Mouse (Mus musculus): ENCODE data around the gene Mrvi1. TPM values are rescaled to one million over a fixed set of nuclear protein-coding genes. Genes with fewer than 3 reads are reported as not detected.

Mrvi1 gene
- polyA plus RNA-seq, 1 experiment from 2014 or later: 6.6 TPM

DNA sequence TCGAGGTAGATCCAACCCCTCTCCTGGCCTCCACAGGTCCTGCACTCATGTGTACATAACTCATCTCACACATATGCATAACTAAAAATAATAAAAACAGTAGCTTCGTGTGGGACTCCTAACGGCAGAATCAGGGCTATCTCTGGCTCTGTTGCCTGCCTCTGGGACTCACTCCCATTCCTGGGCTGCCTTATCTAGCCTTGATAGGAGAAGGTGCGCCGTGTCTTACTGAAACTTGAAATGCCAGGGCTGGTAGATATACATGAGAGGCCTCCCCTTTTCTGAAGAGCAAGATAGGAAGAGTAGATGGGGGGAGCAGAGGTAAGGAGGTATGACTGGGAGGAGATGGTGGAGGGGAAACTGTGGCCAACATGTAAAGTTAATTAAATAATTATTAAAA, 15.4 kb downstream of the Mrvi1 start:
- Histone ChIP-seq H3K4me3 (ENCODE audit: low read depth, low read length) (no peak overlapping the region), H3K9me3 (replicated peaks; ENCODE audit: control insufficient read depth, low read length) (no peaks in the 10 kb centered on the region), H3K4me1 (ENCODE audit: control insufficient read depth, insufficient read depth, low read length) (peaks cover 17% of the 10 kb centered on the region; the same call in 1 of the 2 replicates), H3K4me2 (no peak overlapping the region), H3K9ac (ENCODE audit: low read depth, low read length) (no peak overlapping the region), H3K36me3 (ENCODE audit: control insufficient read depth, insufficient read depth, low read length) (no peaks in the 10 kb centered on the region), H3K27me3 (ENCODE audit: control insufficient read depth, insufficient read depth, low read length) (no peaks in the 10 kb centered on the region), H3K27ac (ENCODE audit: low read depth, low read length) (no peak overlapping the region)
- 52% methylated on average over 5 of the region's 5 CpGs for WGBS (ENCODE audit: insufficient replicate concordance)
- no peak for ATAC-seq (replicated peaks; ENCODE audit: insufficient number of reproducible peaks, low FRiP score, low TSS enrichment)

DNA sequence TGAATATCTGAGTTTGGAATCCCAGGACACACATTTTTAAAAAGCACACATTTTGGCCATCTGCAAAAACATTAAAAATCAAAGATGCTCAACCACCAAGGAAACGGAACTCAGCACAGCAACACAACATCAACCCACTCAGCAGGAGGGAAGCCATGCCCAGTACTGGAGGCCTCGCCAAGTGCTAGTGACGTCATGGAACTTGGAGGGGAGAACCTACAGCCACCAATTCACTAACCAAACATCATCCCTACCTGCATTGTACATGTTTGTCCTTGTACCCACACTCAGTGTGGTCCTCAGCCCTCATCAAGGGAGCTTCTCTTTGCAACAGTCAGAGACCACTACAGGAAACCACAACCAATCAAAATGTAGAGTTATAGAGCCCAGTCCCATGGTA, 16.9 kb downstream of the Mrvi1 start:
- WGBS (ENCODE audit: insufficient replicate concordance): 80% methylated on average over 3 of the region's 3 CpGs
- Histone ChIP-seq H3K9ac (ENCODE audit: low read depth, low read length) (no peak overlapping the region), H3K27ac (ENCODE audit: low read depth, low read length) (no peak overlapping the region), H3K36me3 (ENCODE audit: control insufficient read depth, insufficient read depth, low read length) (no peaks in the 10 kb centered on the region), H3K4me3 (ENCODE audit: low read depth, low read length) (no peak overlapping the region), H3K9me3 (replicated peaks; ENCODE audit: control insufficient read depth, low read length) (no peaks in the 10 kb centered on the region), H3K4me2 (no peak overlapping the region), H3K27me3 (ENCODE audit: control insufficient read depth, insufficient read depth, low read length) (no peaks in the 10 kb centered on the region), H3K4me1 (ENCODE audit: control insufficient read depth, insufficient read depth, low read length) (peaks cover 17% of the 10 kb centered on the region; the same call in 1 of the 2 replicates)
- no peak for ATAC-seq (replicated peaks; ENCODE audit: insufficient number of reproducible peaks, low FRiP score, low TSS enrichment)

DNA sequence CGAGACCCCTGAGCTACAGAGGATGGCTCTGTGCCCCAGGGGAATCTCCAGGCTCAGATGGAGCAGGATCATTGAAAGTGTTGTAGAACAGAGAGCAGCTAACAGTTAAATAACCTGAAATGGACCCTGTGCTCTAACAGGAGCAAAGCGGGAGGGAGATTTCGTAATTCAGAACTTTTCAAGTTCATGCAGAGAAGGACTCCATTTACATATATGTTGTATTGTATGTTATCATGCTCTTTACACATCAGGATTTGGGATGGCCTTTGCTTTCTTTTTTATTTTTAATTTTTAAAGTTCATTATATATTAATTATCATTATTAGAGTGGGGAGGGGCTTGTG, 18.6 kb downstream of the Mrvi1 start:
- Histone ChIP-seq H3K4me1 (ENCODE audit: control insufficient read depth, insufficient read depth, low read length) (peaks cover 12% of the 10 kb centered on the region; the same call in 1 of the 2 replicates), H3K27me3 (ENCODE audit: control insufficient read depth, insufficient read depth, low read length) (no peaks in the 10 kb centered on the region), H3K36me3 (ENCODE audit: control insufficient read depth, insufficient read depth, low read length) (no peaks in the 10 kb centered on the region), H3K4me2 (no peak overlapping the region), H3K9ac (ENCODE audit: low read depth, low read length) (no peak overlapping the region), H3K27ac (ENCODE audit: low read depth, low read length) (no peak overlapping the region), H3K4me3 (ENCODE audit: low read depth, low read length) (no peak overlapping the region), H3K9me3 (replicated peaks; ENCODE audit: control insufficient read depth, low read length) (no peaks in the 10 kb centered on the region)
- no peak for ATAC-seq (replicated peaks; ENCODE audit: insufficient number of reproducible peaks, low FRiP score, low TSS enrichment)
- WGBS (ENCODE audit: insufficient replicate concordance): 77% methylated on average over 3 of the region's 3 CpGs

DNA sequence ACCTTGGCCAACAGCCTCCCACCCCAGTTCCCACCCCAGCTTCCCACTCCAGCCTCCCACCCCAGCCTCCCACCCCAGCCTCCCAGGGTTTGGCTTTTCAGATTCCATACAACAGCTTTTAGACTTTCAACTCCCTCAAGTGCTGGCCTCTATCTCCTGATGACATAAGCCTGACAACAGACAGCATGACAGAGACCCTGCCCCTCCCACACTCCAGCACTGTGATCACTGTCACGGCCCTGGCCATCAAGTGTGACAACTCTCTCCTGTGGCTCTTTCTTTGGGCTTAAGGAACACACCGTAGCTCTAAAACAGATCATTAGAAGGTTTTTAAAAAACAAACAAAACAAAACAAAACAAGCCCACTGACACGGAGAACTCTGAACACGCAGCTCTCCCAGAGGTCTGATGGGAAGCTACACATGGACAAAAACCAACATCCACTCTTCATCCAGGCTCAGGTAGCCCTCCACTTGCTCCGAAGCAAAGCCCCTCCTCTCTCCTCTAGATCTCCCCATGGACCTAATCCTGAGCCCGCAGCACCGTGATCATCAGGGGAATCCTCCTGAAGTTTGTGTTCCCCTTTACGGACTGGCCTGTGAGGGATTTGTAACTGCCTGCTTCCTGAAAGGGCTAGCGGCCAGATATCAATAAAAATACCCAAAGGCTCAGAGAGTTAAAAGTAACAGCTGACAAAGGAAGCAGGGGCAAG, 19.2 kb downstream of the Mrvi1 start:
- H3K9ac ChIP-seq (ENCODE audit: low read depth, low read length): no peak overlapping the region
- H3K4me1 ChIP-seq (ENCODE audit: control insufficient read depth, insufficient read depth, low read length): peaks cover 8% of the 10 kb centered on the region; the same call in 1 of the 2 replicates
- no peaks in the 10 kb centered on the region for H3K36me3 ChIP-seq (ENCODE audit: control insufficient read depth, insufficient read depth, low read length)
- H3K9me3 ChIP-seq (replicated peaks; ENCODE audit: control insufficient read depth, low read length): no peaks in the 10 kb centered on the region
- ATAC-seq (replicated peaks; ENCODE audit: insufficient number of reproducible peaks, low FRiP score, low TSS enrichment): no peak
- WGBS (ENCODE audit: insufficient replicate concordance): 58% methylated on average over 9 of the region's 9 CpGs
- no peaks in the 10 kb centered on the region for H3K27me3 ChIP-seq (ENCODE audit: control insufficient read depth, insufficient read depth, low read length)
- no peak overlapping the region for H3K4me3 ChIP-seq (ENCODE audit: low read depth, low read length)
- no peak overlapping the region for H3K4me2 ChIP-seq
- H3K27ac ChIP-seq (ENCODE audit: low read depth, low read length): no peak overlapping the region

DNA sequence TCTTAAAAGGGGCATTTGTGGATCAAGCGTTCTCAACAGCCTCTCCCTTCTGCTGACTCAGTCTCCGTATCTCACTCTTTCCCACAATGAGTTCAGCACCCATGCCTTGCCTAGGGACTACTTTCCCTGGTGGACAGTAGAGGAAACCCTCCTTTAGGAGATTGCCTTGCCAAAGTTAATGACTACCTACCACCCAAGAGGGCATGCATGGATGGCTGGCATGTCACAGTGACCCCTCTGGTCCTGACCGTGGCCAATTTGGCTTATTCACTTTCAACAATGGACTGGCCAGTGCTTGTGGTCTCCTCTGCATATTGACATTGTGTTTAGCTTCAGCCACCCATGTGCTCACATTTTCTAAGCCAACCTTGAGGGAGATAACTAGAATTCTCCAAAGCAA, 19.8 kb downstream of the Mrvi1 start:
- Histone ChIP-seq H3K9me3 (replicated peaks; ENCODE audit: control insufficient read depth, low read length) (no peaks in the 10 kb centered on the region), H3K27ac (ENCODE audit: low read depth, low read length) (no peak overlapping the region), H3K4me3 (ENCODE audit: low read depth, low read length) (no peak overlapping the region), H3K27me3 (ENCODE audit: control insufficient read depth, insufficient read depth, low read length) (no peaks in the 10 kb centered on the region), H3K4me1 (ENCODE audit: control insufficient read depth, insufficient read depth, low read length) (peaks cover 7% of the 10 kb centered on the region; the same call in 1 of the 2 replicates), H3K4me2 (no peak overlapping the region), H3K9ac (ENCODE audit: low read depth, low read length) (no peak overlapping the region), H3K36me3 (ENCODE audit: control insufficient read depth, insufficient read depth, low read length) (no peaks in the 10 kb centered on the region)
- ATAC-seq (replicated peaks; ENCODE audit: insufficient number of reproducible peaks, low FRiP score, low TSS enrichment): no peak
- 87% methylated on average over 3 of the region's 3 CpGs for WGBS (ENCODE audit: insufficient replicate concordance)

DNA sequence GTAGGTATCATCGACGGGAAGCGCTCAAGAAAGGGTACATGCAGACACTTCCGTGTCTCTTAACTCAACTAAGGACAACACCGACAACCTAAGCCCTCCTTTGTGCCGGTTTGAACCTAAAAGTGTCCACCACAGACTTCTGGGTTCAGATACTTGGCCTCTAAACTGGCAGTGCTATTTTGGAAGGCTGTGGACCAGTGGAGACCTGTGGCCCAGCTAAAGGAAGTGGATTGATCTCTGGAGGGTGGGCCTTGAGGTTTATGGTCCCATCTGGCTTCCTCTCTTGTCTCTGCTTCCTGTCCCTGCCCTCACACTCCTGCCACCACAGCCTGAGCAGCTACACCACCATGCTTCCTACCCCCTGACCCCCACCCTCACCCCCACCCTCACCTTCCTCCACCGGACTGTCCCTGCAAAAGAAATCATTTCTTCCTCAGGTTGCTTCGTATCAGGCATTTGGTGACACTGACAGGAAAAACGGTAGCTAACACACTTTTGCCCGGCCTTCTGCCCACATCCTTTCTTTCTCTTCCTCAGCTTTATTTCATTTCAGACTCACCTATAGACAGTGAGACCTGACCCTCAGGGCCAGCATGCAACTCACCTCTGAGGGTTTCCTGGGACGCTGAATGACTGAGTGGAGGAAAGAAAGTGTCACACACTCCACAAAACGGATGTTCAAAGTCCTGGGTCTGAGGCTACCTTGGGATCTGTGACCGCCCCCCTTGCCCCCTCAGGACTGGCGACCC, 25.7 kb downstream of the Mrvi1 start:
- Histone ChIP-seq H3K9ac (ENCODE audit: low read depth, low read length) (no peak overlapping the region), H3K9me3 (replicated peaks; ENCODE audit: control insufficient read depth, low read length) (no peaks in the 10 kb centered on the region), H3K4me1 (ENCODE audit: control insufficient read depth, insufficient read depth, low read length) (no peaks in the 10 kb centered on the region; the same call in 1 of the 2 replicates), H3K36me3 (ENCODE audit: control insufficient read depth, insufficient read depth, low read length) (no peaks in the 10 kb centered on the region), H3K4me3 (ENCODE audit: low read depth, low read length) (no peak overlapping the region), H3K27me3 (ENCODE audit: control insufficient read depth, insufficient read depth, low read length) (no peaks in the 10 kb centered on the region), H3K27ac (ENCODE audit: low read depth, low read length) (no peak overlapping the region), H3K4me2 (no peak overlapping the region)
- WGBS (ENCODE audit: insufficient replicate concordance): 84% methylated on average over 14 of the region's 14 CpGs
- ATAC-seq (replicated peaks; ENCODE audit: insufficient number of reproducible peaks, low FRiP score, low TSS enrichment): no peak

DNA sequence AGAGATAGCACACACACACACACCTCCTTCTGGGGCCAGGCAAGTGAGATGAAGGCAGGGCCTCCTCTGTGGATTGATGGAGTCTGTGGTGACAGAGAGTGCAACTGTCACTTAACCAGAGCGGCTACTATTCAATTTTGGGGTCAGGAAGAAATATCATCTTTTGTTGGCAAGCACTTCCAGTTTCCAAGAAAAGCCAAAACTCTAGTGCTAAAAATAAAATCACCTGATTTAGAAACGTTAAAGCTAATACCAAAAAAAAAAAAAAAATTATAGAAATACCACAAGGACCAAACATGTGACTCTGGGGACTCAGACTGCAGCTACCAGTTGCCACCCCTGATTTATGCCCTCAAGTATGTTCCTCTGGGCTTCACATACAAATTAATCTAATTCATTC, 26.7 kb downstream of the Mrvi1 start:
- no peak for ATAC-seq (replicated peaks; ENCODE audit: insufficient number of reproducible peaks, low FRiP score, low TSS enrichment)
- H3K36me3 ChIP-seq (ENCODE audit: control insufficient read depth, insufficient read depth, low read length): no peaks in the 10 kb centered on the region
- no peaks in the 10 kb centered on the region for H3K27me3 ChIP-seq (ENCODE audit: control insufficient read depth, insufficient read depth, low read length)
- no peaks in the 10 kb centered on the region for H3K9me3 ChIP-seq (replicated peaks; ENCODE audit: control insufficient read depth, low read length)
- H3K4me2 ChIP-seq: no peak overlapping the region
- H3K4me3 ChIP-seq (ENCODE audit: low read depth, low read length): no peak overlapping the region
- H3K27ac ChIP-seq (ENCODE audit: low read depth, low read length): no peak overlapping the region
- H3K4me1 ChIP-seq (ENCODE audit: control insufficient read depth, insufficient read depth, low read length): peaks cover 1% of the 10 kb centered on the region
- no peak overlapping the region for H3K9ac ChIP-seq (ENCODE audit: low read depth, low read length)
- WGBS (ENCODE audit: insufficient replicate concordance): 68% methylated on average over 2 of the region's 2 CpGs

DNA sequence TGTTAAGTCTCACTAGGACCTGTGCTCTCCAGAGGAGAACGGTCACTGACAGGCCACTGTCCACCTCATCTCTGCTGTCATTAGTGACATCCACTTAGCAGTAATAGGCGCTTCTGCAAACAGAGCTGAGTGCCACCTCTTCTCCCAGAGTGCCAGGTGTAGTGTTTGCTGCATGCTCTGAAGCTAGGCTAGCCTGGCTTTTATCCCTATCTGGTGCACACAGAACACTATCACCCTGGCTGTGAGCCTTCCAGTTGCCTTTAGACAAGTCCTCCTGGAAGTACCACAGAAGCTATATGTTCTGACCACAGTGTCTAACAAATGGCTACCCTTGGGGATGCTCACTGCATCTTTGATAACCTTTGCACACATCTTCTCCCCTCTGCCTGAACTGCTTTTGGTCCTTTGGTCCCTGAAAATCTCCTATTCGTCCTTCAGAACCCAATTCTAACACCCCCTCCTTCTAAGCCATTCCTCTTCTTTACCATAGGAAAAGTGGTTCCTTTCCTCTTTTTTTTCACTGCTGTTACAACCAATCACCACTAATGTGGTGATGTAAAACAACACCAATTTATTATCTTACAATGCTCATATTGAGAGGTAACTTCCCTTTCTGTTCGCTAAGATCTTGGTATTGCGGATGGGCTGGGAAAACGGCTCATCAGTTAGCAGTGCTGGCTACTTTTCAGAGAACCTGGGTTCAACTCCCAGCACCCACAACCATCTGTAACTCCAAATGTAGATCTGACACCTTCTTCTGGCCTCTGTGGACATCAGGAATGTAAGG, 28.0 kb downstream of the Mrvi1 start:
- ATAC-seq (replicated peaks; ENCODE audit: insufficient number of reproducible peaks, low FRiP score, low TSS enrichment): no peak
- Histone ChIP-seq H3K9ac (ENCODE audit: low read depth, low read length) (no peak overlapping the region), H3K36me3 (ENCODE audit: control insufficient read depth, insufficient read depth, low read length) (no peaks in the 10 kb centered on the region), H3K4me1 (ENCODE audit: control insufficient read depth, insufficient read depth, low read length) (peaks cover 8% of the 10 kb centered on the region), H3K4me3 (ENCODE audit: low read depth, low read length) (no peak overlapping the region), H3K4me2 (no peak overlapping the region), H3K9me3 (replicated peaks; ENCODE audit: control insufficient read depth, low read length) (no peaks in the 10 kb centered on the region), H3K27me3 (ENCODE audit: control insufficient read depth, insufficient read depth, low read length) (no peaks in the 10 kb centered on the region), H3K27ac (ENCODE audit: low read depth, low read length) (no peak overlapping the region)
- WGBS (ENCODE audit: insufficient replicate concordance): 75% methylated on average over 6 of the region's 6 CpGs

Measured in heart, embryonic 11.5 days (tissue).